Mouse (Mus musculus): Measurements from ENCODE around the gene Lax1. TPM values are rescaled to one million over a fixed set of nuclear protein-coding genes. Genes with fewer than 3 reads are reported as not detected.
A peak's percentile ranks its signal among the peaks of the same experiment; 100 is the strongest.

Gene Lax1
- polyA plus RNA-seq, 1 experiment from 2014 or later: 0.38 TPM

DNA sequence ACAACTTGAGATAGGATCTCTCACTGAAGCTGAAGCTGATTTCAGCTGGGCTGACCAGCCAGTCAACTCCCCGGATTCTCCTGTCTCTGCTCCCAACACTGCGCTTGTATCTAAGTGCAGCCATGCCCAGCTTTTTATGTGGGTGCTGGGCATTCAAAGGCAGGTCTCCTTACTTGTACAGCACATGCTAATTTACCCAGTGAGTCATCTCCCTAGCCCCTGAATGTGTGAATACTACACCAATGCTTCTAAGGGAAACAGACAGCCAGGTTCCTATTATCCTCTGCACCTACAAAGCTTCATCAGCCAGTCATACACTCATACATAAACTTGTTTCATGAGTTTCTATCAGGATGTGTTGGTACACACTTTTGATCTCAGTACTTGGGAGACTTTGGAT is 48.7 kb downstream of the Lax1 start:
- H3K4me2 ChIP-seq (replicated peaks; ENCODE audit: low read depth): no peak overlapping the region
- no peak for TF ChIP-seq CTCF (IDR thresholded peaks at IDR 0.05; ENCODE audit: low read depth)
- 90% methylated on average over 2 of the region's 2 CpGs for WGBS
- no peak for ATAC-seq
- no peak overlapping the region for H3K9ac ChIP-seq (ENCODE audit: low read depth, low read length)
- no peaks in the 10 kb centered on the region for H3K9me3 ChIP-seq (ENCODE audit: control insufficient read depth)
- H3K36me3 ChIP-seq (ENCODE audit: control insufficient read depth, insufficient read depth): peaks cover 94% of the 10 kb centered on the region
- no peaks in the 10 kb centered on the region for H3K27me3 ChIP-seq (replicated peaks; ENCODE audit: control insufficient read depth, insufficient read depth, low read length)
- H3K4me1 ChIP-seq (replicated peaks; ENCODE audit: control insufficient read depth, insufficient read depth, low read length): no peaks in the 10 kb centered on the region
- H3K4me3 ChIP-seq (ENCODE audit: low read depth, low read length): no peak overlapping the region
- H3K27ac ChIP-seq (ENCODE audit: low read depth, low read length): no peak overlapping the region

DNA sequence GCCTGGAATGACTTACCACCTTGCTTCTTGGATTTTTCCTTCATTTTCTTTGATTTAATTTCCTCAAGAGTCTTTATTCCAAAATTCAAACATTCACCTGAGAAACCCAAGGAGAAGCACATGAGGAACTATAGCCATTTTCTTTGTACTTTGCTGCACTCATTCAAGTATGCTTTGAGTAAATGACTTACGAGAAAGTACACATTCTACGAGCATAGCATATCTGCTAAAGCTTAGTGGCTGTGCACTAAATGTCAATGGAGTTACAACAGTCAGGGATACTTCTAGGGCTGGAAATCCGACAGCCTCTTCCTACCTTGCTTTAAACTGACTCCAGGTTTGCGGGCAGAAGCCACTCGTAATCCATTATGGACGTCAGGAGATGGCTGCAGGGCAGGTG is 51.4 kb downstream of the Lax1 start:
- H3K27ac ChIP-seq (ENCODE audit: low read depth, low read length): no peak overlapping the region

GRCm38 (mm10) chr1:133632168-133632567 is 57.7 kb downstream of the Lax1 start:
- ATAC-seq: no peak
- no peaks in the 10 kb centered on the region for H3K9me3 ChIP-seq (ENCODE audit: control insufficient read depth)
- peak; percentile 58 for TF ChIP-seq CTCF (IDR thresholded peaks at IDR 0.05; ENCODE audit: low read depth)
- H3K4me1 ChIP-seq (replicated peaks; ENCODE audit: control insufficient read depth, insufficient read depth, low read length): no peaks in the 10 kb centered on the region
- no peak overlapping the region for H3K4me3 ChIP-seq (ENCODE audit: low read depth, low read length)
- H3K4me2 ChIP-seq (replicated peaks; ENCODE audit: low read depth): no peak overlapping the region
- no peak overlapping the region for H3K27ac ChIP-seq (ENCODE audit: low read depth, low read length)
- H3K27me3 ChIP-seq (replicated peaks; ENCODE audit: control insufficient read depth, insufficient read depth, low read length): no peaks in the 10 kb centered on the region
- H3K36me3 ChIP-seq (ENCODE audit: control insufficient read depth, insufficient read depth): peaks cover 90% of the 10 kb centered on the region
- H3K9ac ChIP-seq (ENCODE audit: low read depth, low read length): no peak overlapping the region
- WGBS: 92% methylated on average over 2 of the region's 2 CpGs

More for the DNA sequence above, 51.4 kb downstream of the Lax1 start:
- TF ChIP-seq CTCF (IDR thresholded peaks at IDR 0.05; ENCODE audit: low read depth): no peak
- H3K4me1 ChIP-seq (replicated peaks; ENCODE audit: control insufficient read depth, insufficient read depth, low read length): no peaks in the 10 kb centered on the region
- no peaks in the 10 kb centered on the region for H3K9me3 ChIP-seq (ENCODE audit: control insufficient read depth)
- H3K36me3 ChIP-seq (ENCODE audit: control insufficient read depth, insufficient read depth): peaks cover 92% of the 10 kb centered on the region
- H3K9ac ChIP-seq (ENCODE audit: low read depth, low read length): no peak overlapping the region
- ATAC-seq: no peak
- no peaks in the 10 kb centered on the region for H3K27me3 ChIP-seq (replicated peaks; ENCODE audit: control insufficient read depth, insufficient read depth, low read length)
- H3K4me3 ChIP-seq (ENCODE audit: low read depth, low read length): no peak overlapping the region
- no peak overlapping the region for H3K4me2 ChIP-seq (replicated peaks; ENCODE audit: low read depth)
- WGBS: 87% methylated on average over 6 of the region's 6 CpGs

Small RNA genes lying within 50 kb of the gene (microRNA-seq; reads per million reads assigned to microRNA genes)
- gene Mir6903: not detected

Other genes with a start within 250 kb of the Lax1 start
- gene Snrpe, start 79.8 kb downstream of the Lax1 start, polyA plus RNA-seq (2015; fragmentation: Nextera tagmentation; extraction: Ambion mirVana): 348 and 361 TPM in 2 replicates
- 0.90 and 0.93 TPM in 2 replicates for gene Zbed6, start 29.2 kb downstream of the Lax1 start, polyA plus RNA-seq (2015; fragmentation: Nextera tagmentation; extraction: Ambion mirVana)
- gene Gm38394, start 28.8 kb downstream of the Lax1 start, polyA plus RNA-seq (2015; fragmentation: Nextera tagmentation; extraction: Ambion mirVana): 1.9 and 2.5 TPM in 2 replicates
- 9.8 and 11.8 TPM in 2 replicates for gene Atp2b4, start 110.9 kb upstream of the Lax1 start, polyA plus RNA-seq (2015; fragmentation: Nextera tagmentation; extraction: Ambion mirVana)
- 0.82 and 0.94 TPM in 2 replicates for gene Optc, start 217.9 kb upstream of the Lax1 start, polyA plus RNA-seq (2015; fragmentation: Nextera tagmentation; extraction: Ambion mirVana)
- gene Prelp, start 231.3 kb upstream of the Lax1 start, polyA plus RNA-seq (2015; fragmentation: Nextera tagmentation; extraction: Ambion mirVana): 3.3 and 4.1 TPM in 2 replicates

Measured in intestine, postnatal 0 days (tissue).